Mouse (Mus musculus): Measurements from ENCODE around the gene Mbnl1. TPM values are rescaled to one million over a fixed set of nuclear protein-coding genes. Genes with fewer than 3 reads are reported as not detected.

Mbnl1 gene
- total RNA-seq, 2 experiments from 2014 or later, result 495 to 592 TPM

DNA sequence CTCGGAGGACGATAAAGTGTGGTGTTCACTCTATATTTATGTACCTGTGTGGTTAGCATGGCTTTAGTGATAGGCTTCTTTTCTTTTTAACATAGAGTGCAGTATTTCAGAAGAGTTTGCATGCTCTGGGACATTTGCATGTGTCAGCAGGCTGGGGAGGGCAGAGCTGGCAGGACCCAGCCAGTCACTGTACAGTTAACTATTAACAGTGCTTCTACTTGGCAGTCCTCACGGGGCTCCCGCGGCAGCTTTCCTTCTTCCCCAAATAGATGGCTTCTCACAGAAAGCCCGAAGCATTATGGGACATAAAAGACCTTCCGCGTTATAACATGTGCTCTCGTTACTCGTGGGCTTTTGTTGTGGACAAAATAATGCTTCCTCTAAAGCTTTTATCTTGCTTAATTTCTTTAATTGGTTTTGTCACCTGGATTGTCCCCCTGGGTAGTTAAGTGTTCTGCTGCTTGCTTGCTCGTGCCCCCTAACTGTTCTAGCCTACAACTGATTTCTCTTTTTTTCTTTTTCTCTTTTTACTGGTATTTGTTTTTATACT lies 142.5 kb downstream of the Mbnl1 start:
- TF ChIP-seq CTCF (IDR thresholded peaks at IDR 0.05), result no peak
- H3K27ac ChIP-seq, result peak overlapping the region; percentile 67
- H3K4me3 ChIP-seq, result peak overlapping the region; percentile 36
- DNase-seq, result peak; percentile 65
- intact Hi-C loops (cut with DNase I), result loop anchor here (10.0 kb wide), 1 partner anchor 210 kb away; no protein-coding TSS in a partner anchor

DNA sequence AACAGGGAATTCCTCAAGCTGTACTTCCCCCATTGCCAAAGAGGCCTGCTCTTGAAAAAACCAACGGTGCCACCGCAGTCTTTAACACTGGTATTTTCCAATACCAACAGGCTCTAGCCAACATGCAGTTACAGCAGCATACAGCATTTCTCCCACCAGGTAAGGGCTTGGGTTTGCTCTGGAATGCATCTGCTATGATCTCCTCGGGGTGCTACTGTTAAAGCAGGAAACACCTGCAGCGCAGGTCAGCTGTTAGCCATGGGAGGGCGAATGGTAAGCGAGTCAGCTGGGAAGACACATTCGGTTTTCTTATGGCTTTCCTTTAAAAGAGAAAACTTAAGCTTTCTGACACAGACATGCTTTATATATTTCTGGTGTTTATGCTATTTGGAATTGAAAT lies 143.0 kb downstream of the Mbnl1 start:
- peak overlapping the region; percentile 36 for H3K4me3 ChIP-seq
- intact Hi-C loops (cut with DNase I), result loop anchor here (10.0 kb wide), 1 partner anchor 211 kb away; no protein-coding TSS in a partner anchor
- peak overlapping the region; percentile 67 for H3K27ac ChIP-seq
- no peak for DNase-seq
- no peak for TF ChIP-seq CTCF (IDR thresholded peaks at IDR 0.05)

GRCm38 (mm10) chr3:60616147-60616546 lies 143.5 kb downstream of the Mbnl1 start:
- TF ChIP-seq CTCF (IDR thresholded peaks at IDR 0.05), result no peak
- Histone ChIP-seq H3K4me3 (peak overlapping the region; percentile 36; the same call in 1 of the 2 replicates), H3K27ac (peak overlapping the region; percentile 67; the same call in 1 of the 2 replicates)
- DNase-seq, result no peak
- intact Hi-C loops (cut with DNase I), result loop anchor here (10.0 kb wide), 1 partner anchor 211 kb away; no protein-coding TSS in a partner anchor

GRCm38 (mm10) chr3:60617643-60618042 lies 145.0 kb downstream of the Mbnl1 start:
- intact Hi-C loops (cut with DNase I), result loop anchor here (10.0 kb wide), 1 partner anchor 213 kb away; no protein-coding TSS in a partner anchor
- no peak for TF ChIP-seq CTCF (IDR thresholded peaks at IDR 0.05)
- H3K4me3 ChIP-seq, result no peak overlapping the region

GRCm38 (mm10) chr3:60620236-60620635 lies 147.6 kb downstream of the Mbnl1 start:
- no peak overlapping the region for H3K27ac ChIP-seq
- TF ChIP-seq CTCF (IDR thresholded peaks at IDR 0.05), result no peak
- no peak for DNase-seq
- intact Hi-C loops (cut with DNase I), result no loop called here
- H3K4me3 ChIP-seq, result no peak overlapping the region

More at GRCm38 (mm10) chr3:60617643-60618042, 145.0 kb downstream of the Mbnl1 start:
- DNase-seq, result no peak
- peak overlapping the region; percentile 12; the same call in 1 of the 2 replicates for H3K27ac ChIP-seq

- no peak for TF ChIP-seq CTCF (IDR thresholded peaks at IDR 0.05)
These were observed 158.6 kb downstream of the Mbnl1 start for GRCm38 (mm10) chr3:60631183-60631582.

DNA sequence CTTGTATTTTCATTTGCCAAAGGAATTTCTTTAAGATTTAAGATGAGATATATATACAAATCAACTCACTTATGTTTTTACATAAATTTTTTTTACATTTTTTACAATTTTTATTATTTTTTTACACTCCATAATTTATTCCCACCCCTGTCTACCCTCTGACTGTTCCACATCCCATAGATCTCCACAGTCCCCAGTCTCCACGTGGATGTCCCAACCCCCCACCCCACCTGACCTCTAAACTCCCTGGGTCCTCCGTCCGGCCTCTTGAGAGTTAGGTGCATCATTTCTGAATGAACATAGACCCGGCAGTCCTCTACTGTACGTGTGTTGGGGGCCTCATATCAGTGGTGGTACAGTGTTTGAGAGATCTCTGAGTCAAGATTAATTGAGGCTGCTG lies 159.1 kb downstream of the Mbnl1 start:
- H3K4me3 ChIP-seq, result no peak overlapping the region
- H3K27ac ChIP-seq, result no peak overlapping the region
- intact Hi-C loops (cut with DNase I), result no loop called here
- DNase-seq, result no peak
- no peak for TF ChIP-seq CTCF (IDR thresholded peaks at IDR 0.05)

More at GRCm38 (mm10) chr3:60631183-60631582, 158.6 kb downstream of the Mbnl1 start:
- intact Hi-C loops (cut with DNase I), result no loop called here
- no peak for DNase-seq
- H3K4me3 ChIP-seq, result no peak overlapping the region
- H3K27ac ChIP-seq, result no peak overlapping the region

DNA sequence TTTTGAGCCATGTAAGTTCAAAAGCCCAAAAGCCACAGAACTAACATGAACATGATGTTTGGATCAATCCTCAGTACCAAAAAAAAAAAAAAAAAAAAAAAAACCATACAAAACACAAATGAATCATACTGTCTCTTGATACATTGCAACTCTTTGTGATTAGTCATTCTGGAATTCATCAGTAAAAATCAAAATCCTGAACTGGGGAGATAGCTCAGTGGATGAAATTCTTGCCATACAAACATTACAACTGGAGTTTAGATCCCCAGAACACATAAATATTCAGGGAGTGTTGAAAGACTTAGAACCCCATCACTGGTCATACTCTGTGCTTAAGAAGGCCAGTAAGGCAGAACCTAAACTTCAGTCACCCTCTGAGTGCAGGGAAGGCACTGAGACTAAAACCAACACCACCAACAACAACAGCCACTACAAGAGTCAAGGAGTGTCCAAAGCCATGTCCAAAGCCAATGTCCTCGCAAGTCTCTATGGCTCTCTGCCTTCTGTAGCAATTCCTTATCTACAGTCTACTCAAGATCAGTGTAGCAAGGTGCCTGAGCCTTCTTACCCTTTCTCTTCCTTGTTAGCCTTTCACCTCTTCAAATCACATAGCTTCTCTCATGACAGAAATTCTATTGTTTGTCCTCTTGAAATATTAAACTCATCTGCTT lies 160.3 kb downstream of the Mbnl1 start:
- DNase-seq, result no peak
- intact Hi-C loops (cut with DNase I), result no loop called here
- no peak for TF ChIP-seq CTCF (IDR thresholded peaks at IDR 0.05)
- no peak overlapping the region for H3K4me3 ChIP-seq
- no peak overlapping the region for H3K27ac ChIP-seq

DNA sequence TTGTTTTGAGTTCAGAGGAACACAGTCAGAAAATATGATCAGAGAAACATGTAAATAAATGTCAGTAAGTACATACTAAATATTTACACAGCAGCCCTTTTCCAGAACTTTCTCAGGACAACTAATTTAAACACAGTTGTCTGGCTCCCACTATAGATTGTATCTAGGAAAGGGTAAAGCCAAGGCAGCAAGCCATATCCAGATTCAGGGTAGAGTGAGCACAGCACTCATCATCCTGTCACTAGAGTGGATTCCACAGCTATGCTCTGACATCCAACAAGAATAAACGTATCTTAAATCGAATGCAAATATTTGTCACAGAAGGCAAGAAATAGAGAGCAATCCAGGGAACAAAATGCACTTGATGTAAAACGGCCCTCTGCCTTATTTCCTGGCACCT lies 165.9 kb downstream of the Mbnl1 start:
- TF ChIP-seq CTCF (IDR thresholded peaks at IDR 0.05), result no peak
- no peak for DNase-seq
- intact Hi-C loops (cut with DNase I), result no loop called here

DNA sequence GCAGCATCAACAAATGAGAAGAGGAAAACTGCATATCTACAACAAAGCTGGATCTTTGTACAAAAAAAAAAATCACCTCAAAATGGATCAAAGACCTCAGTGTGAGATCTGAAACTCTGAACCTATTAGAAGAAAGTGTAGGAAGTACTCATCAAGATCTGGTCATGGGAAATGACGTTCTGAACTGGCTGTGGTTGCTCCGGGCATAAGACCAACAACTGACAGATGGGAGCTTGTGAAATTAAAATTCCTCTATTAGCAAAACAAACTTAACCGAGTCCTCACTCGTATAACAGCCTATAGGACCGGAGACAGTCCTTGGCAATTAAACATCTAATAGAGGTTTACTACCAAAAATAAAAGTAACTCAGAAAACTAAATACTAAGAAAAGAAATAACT lies 166.5 kb downstream of the Mbnl1 start:
- no peak for DNase-seq
- TF ChIP-seq CTCF (IDR thresholded peaks at IDR 0.05), result no peak
- intact Hi-C loops (cut with DNase I), result no loop called here
- Histone ChIP-seq H3K27ac (no peak overlapping the region), H3K4me3 (no peak overlapping the region)

More for the DNA sequence above, 165.9 kb downstream of the Mbnl1 start:
- H3K4me3 ChIP-seq, result no peak overlapping the region
- no peak overlapping the region for H3K27ac ChIP-seq

DNA sequence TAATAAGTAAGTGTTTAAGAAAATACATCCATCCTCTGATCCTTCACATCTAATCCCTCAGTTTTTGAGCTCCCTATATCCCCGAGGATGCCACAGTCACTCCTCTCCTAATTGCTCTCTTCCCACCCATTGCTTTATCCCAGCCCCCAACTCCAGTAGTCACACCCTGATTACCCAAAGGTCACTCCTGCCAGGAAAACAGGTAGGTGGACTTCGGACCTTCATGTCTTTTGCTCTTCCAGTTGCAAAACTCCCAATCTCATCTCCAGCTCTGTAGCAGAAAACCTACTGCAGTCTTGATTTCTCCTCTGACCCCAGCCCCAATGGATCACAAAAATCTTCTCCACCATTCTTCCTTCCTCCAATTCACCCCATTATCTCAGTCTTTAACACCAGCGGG lies 169.6 kb downstream of the Mbnl1 start:
- intact Hi-C loops (cut with DNase I), result no loop called here
- Histone ChIP-seq H3K27ac (no peak overlapping the region), H3K4me3 (no peak overlapping the region)
- TF ChIP-seq CTCF (IDR thresholded peaks at IDR 0.05), result no peak
- no peak for DNase-seq

GRCm38 (mm10) chr3:60645531-60645930 lies 172.9 kb downstream of the Mbnl1 start:
- Histone ChIP-seq H3K4me3 (no peak overlapping the region), H3K27ac (no peak overlapping the region)
- no peak for DNase-seq
- intact Hi-C loops (cut with DNase I), result no loop called here
- TF ChIP-seq CTCF (IDR thresholded peaks at IDR 0.05), result no peak

- H3K27ac ChIP-seq, result no peak overlapping the region
- intact Hi-C loops (cut with DNase I), result no loop called here
- no peak overlapping the region for H3K4me3 ChIP-seq
- TF ChIP-seq CTCF (IDR thresholded peaks at IDR 0.05), result no peak
- DNase-seq, result no peak
These were observed 175.7 kb downstream of the Mbnl1 start for GRCm38 (mm10) chr3:60648293-60648692.

Data from gastrocnemius, adult 2 months (tissue).